Mouse (Mus musculus): ENCODE measurements around the gene Prss57.

Prss57 gene

DNA sequence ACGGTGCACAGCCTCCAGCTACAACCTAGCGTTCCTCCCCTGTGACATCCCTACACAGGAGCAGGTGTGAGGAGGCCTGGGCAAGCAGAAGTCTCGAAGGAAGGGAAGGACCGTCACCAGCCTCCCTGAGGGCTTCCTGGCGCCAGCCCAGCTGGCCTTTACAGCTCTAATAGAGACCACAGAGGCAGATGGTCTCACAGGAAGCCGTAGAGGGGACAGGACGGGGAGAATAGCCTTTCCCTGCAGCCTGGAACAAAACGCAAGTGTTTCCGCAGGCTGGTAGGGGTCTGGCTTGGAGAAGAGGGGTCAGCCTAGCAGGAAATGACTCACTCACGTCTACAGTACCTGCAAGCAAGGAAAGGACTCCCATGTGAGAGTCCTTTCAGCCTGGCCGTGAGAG is 17.1 kb upstream of the Prss57 start:
- DNase-seq (ENCODE audit: low spot score in 2 of 2), result no peak

- DNase-seq (ENCODE audit: low spot score in 2 of 2), result no peak
These were observed 16.2 kb upstream of the Prss57 start for GRCm38 (mm10) chr10:79806972-79807371.

DNA sequence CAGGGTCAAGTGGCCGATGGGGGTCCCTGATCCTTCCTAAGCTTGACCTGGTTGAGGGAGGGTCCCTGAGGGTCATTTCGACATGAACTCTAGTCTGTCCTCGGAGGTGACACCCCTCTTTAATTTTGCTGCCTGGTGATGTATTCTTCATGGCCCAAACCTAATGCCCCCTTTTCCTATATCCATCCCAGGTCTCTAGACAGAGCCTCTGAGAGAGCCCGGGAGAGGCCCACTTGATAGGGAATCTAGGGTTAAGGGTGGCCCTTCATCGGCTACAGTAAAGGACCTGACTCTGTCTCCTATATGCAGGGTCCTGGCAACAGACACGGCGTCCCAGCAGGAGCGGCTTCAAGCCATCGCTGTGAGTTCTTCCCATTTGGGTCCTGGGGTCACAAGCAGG is 15.6 kb upstream of the Prss57 start:
- no peak for DNase-seq (ENCODE audit: low spot score in 2 of 2)

DNA sequence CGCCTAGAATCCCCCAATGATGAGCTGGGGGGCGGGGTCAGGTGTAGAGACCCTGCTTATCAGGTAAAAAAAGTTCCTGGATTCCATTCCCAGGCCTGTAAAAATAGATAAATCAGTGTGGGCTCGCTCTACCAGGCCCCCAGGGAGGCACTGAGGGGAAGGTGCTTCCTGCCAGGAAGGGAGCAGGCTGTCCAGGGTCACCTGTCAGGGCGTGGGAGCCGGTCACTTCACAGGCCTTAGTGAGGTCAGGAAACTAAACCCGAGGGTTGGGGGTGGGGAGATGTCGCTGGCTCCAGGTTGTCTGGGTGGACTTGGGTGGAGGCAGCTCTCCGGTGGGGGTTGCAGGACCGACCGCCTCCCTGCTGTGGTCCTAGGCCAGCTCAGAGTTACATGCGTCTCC is 14.9 kb upstream of the Prss57 start:
- DNase-seq (ENCODE audit: low spot score in 2 of 2), result no peak

DNA sequence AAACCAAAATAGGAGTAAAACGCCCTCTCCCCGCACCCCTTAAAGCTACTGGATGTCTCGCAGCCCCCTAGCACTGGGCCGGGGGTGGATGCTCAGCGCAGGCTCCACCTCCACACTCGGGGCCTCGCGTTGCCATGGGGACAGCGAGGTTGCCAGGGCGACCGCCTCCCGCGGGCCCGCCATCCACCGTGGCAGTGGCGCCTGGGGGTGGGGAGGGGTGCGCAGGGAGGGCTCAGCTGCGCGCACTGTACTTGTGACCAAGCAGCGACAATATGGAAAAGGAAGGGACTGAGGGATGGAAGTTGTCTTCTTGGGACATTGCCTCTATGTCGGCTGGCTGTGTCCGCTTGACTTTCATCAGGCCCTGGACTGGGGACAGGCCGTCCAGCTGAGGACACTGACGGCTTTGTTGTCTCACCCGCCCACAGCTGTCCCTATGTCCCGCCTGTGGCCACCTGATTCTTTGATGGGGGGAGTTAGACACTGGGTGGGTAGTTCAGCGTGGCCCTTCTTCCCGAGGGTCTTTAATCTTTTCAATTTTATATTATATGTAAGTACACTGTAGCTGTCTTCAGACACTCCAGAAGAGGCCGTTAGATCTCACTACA is 13.1 kb upstream of the Prss57 start:
- peak; percentile 77 to 86 for DNase-seq (ENCODE audit: low spot score in 2 of 2)

DNA sequence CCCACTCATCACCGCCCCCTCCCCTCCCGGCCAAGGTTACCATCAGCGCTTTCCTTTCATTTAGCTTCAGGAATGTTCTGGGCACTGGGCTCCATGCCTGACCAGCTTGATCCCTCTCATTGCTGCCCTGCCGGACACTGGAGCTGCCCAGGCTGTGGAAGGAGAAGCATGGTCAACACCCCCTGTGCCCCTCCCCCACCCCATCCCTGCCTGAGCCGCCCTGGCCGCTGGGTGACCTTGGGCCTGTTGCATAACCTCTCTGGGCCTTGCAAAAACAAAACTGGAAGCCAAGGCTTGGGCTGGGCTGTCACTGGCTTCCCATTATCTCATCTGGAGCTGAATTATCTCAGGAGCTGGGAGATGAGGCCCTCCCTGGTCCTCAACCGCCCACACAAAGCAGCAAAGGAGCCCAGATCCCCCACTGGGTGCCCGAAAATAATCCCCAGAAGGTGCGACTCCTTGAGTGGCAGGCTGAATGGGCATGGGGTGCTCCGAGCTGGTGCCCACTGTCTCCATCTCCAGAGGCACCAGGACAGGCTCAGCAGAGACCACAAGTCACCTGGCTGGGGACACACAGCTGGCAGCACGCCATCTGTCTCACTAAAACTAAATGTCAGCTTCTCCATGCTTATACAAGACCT is 11.7 kb upstream of the Prss57 start:
- DNase-seq (ENCODE audit: low spot score in 2 of 2), result peak in 1 of 2 experiments; percentile 45

DNA sequence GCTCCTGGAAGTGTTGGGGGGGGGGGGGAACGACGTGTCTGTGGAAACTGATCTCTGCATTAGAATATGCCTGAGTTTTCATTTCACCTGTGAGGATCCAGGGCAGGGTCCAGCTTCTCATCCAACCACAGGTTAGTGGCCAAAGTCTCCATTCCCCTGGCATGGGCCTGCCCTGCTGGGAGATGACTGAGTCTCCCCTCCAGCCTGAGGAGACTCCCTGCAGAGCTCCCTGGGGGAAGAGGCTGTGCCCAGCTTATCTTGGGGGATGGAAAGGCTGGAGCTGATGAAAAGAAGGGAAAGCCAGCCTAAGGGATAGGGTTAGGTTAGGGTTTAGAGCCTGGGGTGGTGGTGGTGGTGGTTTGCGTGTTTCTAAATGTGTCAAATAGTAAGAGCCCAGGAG is 11.1 kb upstream of the Prss57 start:
- DNase-seq (ENCODE audit: low spot score in 2 of 2), result no peak

- no peak for DNase-seq (ENCODE audit: low spot score in 2 of 2)
These were observed 9.7 kb upstream of the Prss57 start for GRCm38 (mm10) chr10:79800508-79800907.

- no peak for DNase-seq (ENCODE audit: low spot score in 2 of 2)
These were observed 7.6 kb upstream of the Prss57 start for GRCm38 (mm10) chr10:79798289-79798928.

- no peak for DNase-seq (ENCODE audit: low spot score in 2 of 2)
These were observed 6.6 kb upstream of the Prss57 start for GRCm38 (mm10) chr10:79797326-79797725.

DNA sequence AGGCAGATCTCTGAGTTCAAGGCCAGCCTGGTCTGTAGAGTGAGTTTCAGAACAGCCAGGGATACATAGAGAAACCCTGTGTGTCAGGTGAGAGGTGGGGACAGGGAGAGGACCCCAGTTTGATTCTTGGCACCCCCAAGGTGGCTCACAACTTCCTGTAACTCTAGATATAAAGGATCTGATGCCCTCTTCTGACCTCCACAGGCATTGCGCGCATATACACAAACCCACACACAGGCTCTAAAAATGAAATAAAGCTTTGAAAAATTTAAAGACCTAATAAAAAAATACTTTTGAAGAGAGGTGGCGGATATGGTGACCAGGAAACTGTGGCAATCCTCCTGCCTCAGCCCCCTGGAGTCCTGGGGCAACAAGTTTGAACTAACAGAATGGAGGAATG is 5.1 kb upstream of the Prss57 start:
- DNase-seq (ENCODE audit: low spot score in 2 of 2), result no peak

- no peak for DNase-seq (ENCODE audit: low spot score in 2 of 2)
These were observed 3.8 kb upstream of the Prss57 start for GRCm38 (mm10) chr10:79794491-79794931.

DNA sequence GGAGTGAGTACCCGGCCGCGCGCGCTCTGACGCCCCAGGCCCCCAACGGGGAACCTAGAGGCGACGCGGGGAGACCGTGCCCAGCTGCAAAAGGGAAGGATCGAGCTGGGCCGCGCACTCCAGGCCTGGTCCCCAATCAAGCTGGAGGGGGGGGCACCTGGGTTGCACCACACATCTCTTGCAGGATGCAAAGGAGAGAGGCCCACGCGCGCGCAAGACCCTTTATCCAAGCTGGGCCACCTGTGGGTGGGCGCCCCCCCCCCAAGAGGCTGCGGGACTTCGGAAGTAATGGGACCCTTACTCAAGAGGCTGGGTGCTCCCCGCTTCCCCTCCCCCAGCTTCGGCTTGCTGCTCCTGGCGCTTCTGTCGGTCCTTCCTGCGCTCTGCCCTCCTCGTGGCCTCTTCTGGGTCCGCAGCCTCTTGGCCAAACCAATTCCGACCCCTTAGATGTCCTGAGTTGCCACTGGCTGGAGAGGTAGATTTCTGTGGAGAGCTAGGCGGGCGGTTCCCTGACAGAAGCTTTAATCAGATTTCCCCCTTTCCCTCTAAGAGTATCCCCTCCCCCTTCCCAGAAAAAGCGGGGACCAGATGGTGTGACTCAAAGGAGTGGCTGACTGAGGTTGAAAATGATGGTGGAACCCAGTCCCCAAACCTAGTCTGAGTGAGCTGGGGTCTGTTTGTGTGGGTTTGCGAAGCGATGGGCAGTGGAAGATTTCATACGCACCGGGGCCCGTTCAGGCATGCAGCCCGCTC is 3.2 kb upstream of the Prss57 start:
- DNase-seq (ENCODE audit: low spot score in 2 of 2), result peak in 1 of 2 experiments; percentile 41

GRCm38 (mm10) chr10:79793051-79793737 is 2.4 kb upstream of the Prss57 start, which contains the start of gene Palm:
Gene Palm (plus strand): TSS chr10:79793572.
- peak; percentile 85 for DNase-seq (ENCODE audit: low spot score in 2 of 2)

- DNase-seq (ENCODE audit: low spot score in 2 of 2), result no peak
These were observed 1.7 kb upstream of the Prss57 start for GRCm38 (mm10) chr10:79792339-79793040.

- DNase-seq (ENCODE audit: low spot score in 2 of 2), result no peak
These were observed 1.2 kb downstream of the Prss57 start for GRCm38 (mm10) chr10:79789581-79789980.

GRCm38 (mm10) chr10:79788386-79789158 is 2.2 kb downstream of the Prss57 start:
- DNase-seq (ENCODE audit: low spot score in 2 of 2), result peak; percentile 73 to 83

- no peak for DNase-seq (ENCODE audit: low spot score in 2 of 2)
These were observed 6.6 kb downstream of the Prss57 start for GRCm38 (mm10) chr10:79783920-79784800.

DNA sequence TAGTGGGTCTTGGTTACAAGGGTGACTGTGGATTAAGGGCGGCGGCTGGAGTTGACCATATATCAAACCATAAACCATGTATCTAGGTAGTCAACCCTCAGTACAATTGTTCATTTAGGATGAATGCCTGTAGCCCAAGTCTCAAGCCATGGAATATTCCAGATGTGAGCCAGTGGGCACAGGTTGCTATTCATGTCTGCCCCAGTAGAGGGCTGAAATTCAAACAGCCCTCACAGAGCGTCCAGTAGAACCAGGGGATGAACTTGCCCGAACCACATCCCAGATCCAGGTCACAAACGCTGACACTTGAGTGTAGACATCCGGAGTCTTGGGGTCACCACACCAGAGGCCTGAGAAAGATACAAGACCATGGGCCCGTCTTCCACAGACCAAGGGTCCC is 7.7 kb downstream of the Prss57 start:
- no peak for DNase-seq (ENCODE audit: low spot score in 2 of 2)

Measured in frontal cortex, postnatal 25 days (tissue).